Mouse (Mus musculus): ENCODE data around the gene Ern1. TPM values are rescaled to one million over a fixed set of nuclear protein-coding genes. Genes with fewer than 3 reads are reported as not detected.
A peak's percentile ranks its signal among the peaks of the same experiment; 100 is the strongest.

The Ern1 gene
- polyA plus RNA-seq, 1 experiment from 2014 or later, result 5.8 TPM

- no peaks in the 10 kb centered on the region for H3K9me3 ChIP-seq (ENCODE audit: control insufficient read depth, low read length)
- no peak overlapping the region for H3K4me3 ChIP-seq (ENCODE audit: low read length)
- ATAC-seq (ENCODE audit: low read depth), result no peak
- H3K27ac ChIP-seq (ENCODE audit: low read length), result no peak overlapping the region
- H3K9ac ChIP-seq (ENCODE audit: low read length), result no peak overlapping the region
- no peak overlapping the region for H3K4me2 ChIP-seq (ENCODE audit: low read depth, low read length)
- 86% methylated on average over 2 of the region's 2 CpGs for WGBS
- no peaks in the 10 kb centered on the region for H3K36me3 ChIP-seq (ENCODE audit: control insufficient read depth, insufficient read depth, low read length)
- no peaks in the 10 kb centered on the region for H3K27me3 ChIP-seq (ENCODE audit: control insufficient read depth, insufficient read depth, low read depth, low read length)
- H3K4me1 ChIP-seq (replicated peaks; ENCODE audit: control insufficient read depth, insufficient read depth, low read length), result no peaks in the 10 kb centered on the region
Observed at GRCm38 (mm10) chr11:106437543-106437942, 50.1 kb downstream of the Ern1 start.

GRCm38 (mm10) chr11:106437039-106437438, 50.6 kb downstream of the Ern1 start:
- no peak overlapping the region for H3K4me2 ChIP-seq (ENCODE audit: low read depth, low read length)
- H3K9me3 ChIP-seq (ENCODE audit: control insufficient read depth, low read length), result no peaks in the 10 kb centered on the region
- no peak overlapping the region for H3K27ac ChIP-seq (ENCODE audit: low read length)
- no peaks in the 10 kb centered on the region for H3K27me3 ChIP-seq (ENCODE audit: control insufficient read depth, insufficient read depth, low read depth, low read length)
- no peak overlapping the region for H3K9ac ChIP-seq (ENCODE audit: low read length)
- no peaks in the 10 kb centered on the region for H3K4me1 ChIP-seq (replicated peaks; ENCODE audit: control insufficient read depth, insufficient read depth, low read length)
- H3K36me3 ChIP-seq (ENCODE audit: control insufficient read depth, insufficient read depth, low read length), result no peaks in the 10 kb centered on the region
- 81% methylated on average over 5 of the region's 5 CpGs for WGBS
- no peak overlapping the region for H3K4me3 ChIP-seq (ENCODE audit: low read length)
- ATAC-seq (ENCODE audit: low read depth), result no peak

GRCm38 (mm10) chr11:106430392-106430791, 57.3 kb downstream of the Ern1 start:
- Histone ChIP-seq H3K9me3 (ENCODE audit: control insufficient read depth, low read length) (no peaks in the 10 kb centered on the region), H3K36me3 (ENCODE audit: control insufficient read depth, insufficient read depth, low read length) (no peaks in the 10 kb centered on the region), H3K9ac (ENCODE audit: low read length) (no peak overlapping the region), H3K4me1 (replicated peaks; ENCODE audit: control insufficient read depth, insufficient read depth, low read length) (no peaks in the 10 kb centered on the region), H3K4me3 (ENCODE audit: low read length) (no peak overlapping the region), H3K27me3 (ENCODE audit: control insufficient read depth, insufficient read depth, low read depth, low read length) (no peaks in the 10 kb centered on the region), H3K27ac (ENCODE audit: low read length) (no peak overlapping the region), H3K4me2 (ENCODE audit: low read depth, low read length) (no peak overlapping the region)
- ATAC-seq (ENCODE audit: low read depth), result no peak
- 77% methylated on average over 5 of the region's 5 CpGs for WGBS

GRCm38 (mm10) chr11:106429689-106430088, 58.0 kb downstream of the Ern1 start:
- no peak overlapping the region for H3K9ac ChIP-seq (ENCODE audit: low read length)
- WGBS, result 68% methylated on average over 4 of the region's 4 CpGs
- ATAC-seq (ENCODE audit: low read depth), result no peak
- no peaks in the 10 kb centered on the region; the same call in 1 of the 2 replicates for H3K36me3 ChIP-seq (ENCODE audit: control insufficient read depth, insufficient read depth, low read length)
- H3K9me3 ChIP-seq (ENCODE audit: control insufficient read depth, low read length), result no peaks in the 10 kb centered on the region
- no peak overlapping the region for H3K4me2 ChIP-seq (ENCODE audit: low read depth, low read length)
- H3K4me3 ChIP-seq (ENCODE audit: low read length), result no peak overlapping the region
- H3K27ac ChIP-seq (ENCODE audit: low read length), result no peak overlapping the region
- no peaks in the 10 kb centered on the region for H3K4me1 ChIP-seq (replicated peaks; ENCODE audit: control insufficient read depth, insufficient read depth, low read length)
- no peaks in the 10 kb centered on the region for H3K27me3 ChIP-seq (ENCODE audit: control insufficient read depth, insufficient read depth, low read depth, low read length)

GRCm38 (mm10) chr11:106428556-106428955, 59.1 kb downstream of the Ern1 start:
- Histone ChIP-seq H3K27me3 (ENCODE audit: control insufficient read depth, insufficient read depth, low read depth, low read length) (no peaks in the 10 kb centered on the region), H3K9me3 (ENCODE audit: control insufficient read depth, low read length) (no peaks in the 10 kb centered on the region), H3K4me3 (ENCODE audit: low read length) (no peak overlapping the region), H3K27ac (ENCODE audit: low read length) (no peak overlapping the region), H3K4me2 (ENCODE audit: low read depth, low read length) (no peak overlapping the region), H3K4me1 (replicated peaks; ENCODE audit: control insufficient read depth, insufficient read depth, low read length) (no peaks in the 10 kb centered on the region), H3K9ac (ENCODE audit: low read length) (no peak overlapping the region), H3K36me3 (ENCODE audit: control insufficient read depth, insufficient read depth, low read length) (no peaks in the 10 kb centered on the region; the same call in 1 of the 2 replicates)
- no peak for ATAC-seq (ENCODE audit: low read depth)
- 87% methylated on average over 2 of the region's 2 CpGs for WGBS

GRCm38 (mm10) chr11:106428106-106428505, 59.5 kb downstream of the Ern1 start:
- H3K4me1 ChIP-seq (replicated peaks; ENCODE audit: control insufficient read depth, insufficient read depth, low read length), result no peaks in the 10 kb centered on the region
- H3K27ac ChIP-seq (ENCODE audit: low read length), result no peak overlapping the region
- WGBS, result 79% methylated on average over 4 of the region's 4 CpGs
- no peak overlapping the region for H3K9ac ChIP-seq (ENCODE audit: low read length)
- no peaks in the 10 kb centered on the region; the same call in 1 of the 2 replicates for H3K36me3 ChIP-seq (ENCODE audit: control insufficient read depth, insufficient read depth, low read length)
- H3K4me2 ChIP-seq (ENCODE audit: low read depth, low read length), result no peak overlapping the region
- H3K4me3 ChIP-seq (ENCODE audit: low read length), result no peak overlapping the region
- H3K27me3 ChIP-seq (ENCODE audit: control insufficient read depth, insufficient read depth, low read depth, low read length), result no peaks in the 10 kb centered on the region
- no peaks in the 10 kb centered on the region for H3K9me3 ChIP-seq (ENCODE audit: control insufficient read depth, low read length)
- ATAC-seq (ENCODE audit: low read depth), result no peak

GRCm38 (mm10) chr11:106426447-106426846, 61.2 kb downstream of the Ern1 start:
- WGBS, result 69% methylated on average over 4 of the region's 4 CpGs

GRCm38 (mm10) chr11:106425201-106425600, 62.5 kb downstream of the Ern1 start:
- no peak overlapping the region for H3K4me3 ChIP-seq (ENCODE audit: low read length)
- no peak for ATAC-seq (ENCODE audit: low read depth)
- H3K27ac ChIP-seq (ENCODE audit: low read length), result no peak overlapping the region
- no peak overlapping the region for H3K4me2 ChIP-seq (ENCODE audit: low read depth, low read length)
- no peak overlapping the region for H3K9ac ChIP-seq (ENCODE audit: low read length)
- H3K27me3 ChIP-seq (ENCODE audit: control insufficient read depth, insufficient read depth, low read depth, low read length), result no peaks in the 10 kb centered on the region
- H3K36me3 ChIP-seq (ENCODE audit: control insufficient read depth, insufficient read depth, low read length), result no peaks in the 10 kb centered on the region; the same call in 1 of the 2 replicates
- no peaks in the 10 kb centered on the region for H3K9me3 ChIP-seq (ENCODE audit: control insufficient read depth, low read length)
- H3K4me1 ChIP-seq (replicated peaks; ENCODE audit: control insufficient read depth, insufficient read depth, low read length), result no peaks in the 10 kb centered on the region
- WGBS, result 96% methylated on average over 5 of the region's 5 CpGs

More at GRCm38 (mm10) chr11:106426447-106426846, 61.2 kb downstream of the Ern1 start:
- Histone ChIP-seq H3K27me3 (ENCODE audit: control insufficient read depth, insufficient read depth, low read depth, low read length) (no peaks in the 10 kb centered on the region), H3K9ac (ENCODE audit: low read length) (no peak overlapping the region), H3K9me3 (ENCODE audit: control insufficient read depth, low read length) (no peaks in the 10 kb centered on the region), H3K4me2 (ENCODE audit: low read depth, low read length) (no peak overlapping the region), H3K27ac (ENCODE audit: low read length) (peak overlapping the region; percentile 66), H3K4me3 (ENCODE audit: low read length) (no peak overlapping the region), H3K36me3 (ENCODE audit: control insufficient read depth, insufficient read depth, low read length) (no peaks in the 10 kb centered on the region; the same call in 1 of the 2 replicates), H3K4me1 (replicated peaks; ENCODE audit: control insufficient read depth, insufficient read depth, low read length) (no peaks in the 10 kb centered on the region)
- peak; percentile 99 for ATAC-seq (ENCODE audit: low read depth)

- no peak overlapping the region for H3K4me3 ChIP-seq (ENCODE audit: low read length)
- no peak overlapping the region for H3K4me2 ChIP-seq (ENCODE audit: low read depth, low read length)
- peak overlapping the region; percentile 25; the same call in 1 of the 2 replicates for H3K27ac ChIP-seq (ENCODE audit: low read length)
- no peaks in the 10 kb centered on the region for H3K4me1 ChIP-seq (replicated peaks; ENCODE audit: control insufficient read depth, insufficient read depth, low read length)
- ATAC-seq (ENCODE audit: low read depth), result 0 out of 2 replicates have a peak, but pooled peaks have one; percentile 47
- no peaks in the 10 kb centered on the region for H3K36me3 ChIP-seq (ENCODE audit: control insufficient read depth, insufficient read depth, low read length)
- no peak overlapping the region for H3K9ac ChIP-seq (ENCODE audit: low read length)
- 58% methylated on average over 9 of the region's 9 CpGs for WGBS
- H3K9me3 ChIP-seq (ENCODE audit: control insufficient read depth, low read length), result no peaks in the 10 kb centered on the region
- no peaks in the 10 kb centered on the region for H3K27me3 ChIP-seq (ENCODE audit: control insufficient read depth, insufficient read depth, low read depth, low read length)
Observed at GRCm38 (mm10) chr11:106419262-106420102, 68.2 kb downstream of the Ern1 start.

Measured in lung, embryonic 16.5 days (tissue).